Mouse (Mus musculus) urinary bladder, adult 18-20 months (tissue): Measurements from ENCODE around the gene Mid1ip1.

ENCODE experiments used
- DNase-seq, 2 experiments: peaks; one replicate each; pipeline ENCODE4 v3.0.0; 2022; ENCODE audit warnings: low spot score in 2 of 2, mixed read lengths in 2 of 2

Gene Mid1ip1

GRCm38 (mm10) chrX:10714696-10715140 is at the start of gene Mid1ip1:
Gene Mid1ip1 (plus strand): TSS chrX:10715013.
- peak; percentile 30 to 74 for DNase-seq

- no peak for DNase-seq
These were observed 20.2 kb upstream of the Mid1ip1 start for GRCm38 (mm10) chrX:10694455-10695180.

- no peak for DNase-seq
These were observed 8.1 kb upstream of the Mid1ip1 start for GRCm38 (mm10) chrX:10706728-10707127.

- DNase-seq: no peak
These were observed 775 bp upstream of the Mid1ip1 start for GRCm38 (mm10) chrX:10713839-10714637.

GRCm38 (mm10) chrX:10716917-10717763 is 2.3 kb downstream of the Mid1ip1 start:
- DNase-seq: peak; percentile 82 to 90

- peak in 1 of 2 experiments; percentile 25 for DNase-seq
These were observed 3.4 kb downstream of the Mid1ip1 start for GRCm38 (mm10) chrX:10718021-10718837.

GRCm38 (mm10) chrX:10718838-10719539 is 4.2 kb downstream of the Mid1ip1 start:
- peak; percentile 39 to 56 for DNase-seq

- DNase-seq: no peak
These were observed 5.6 kb downstream of the Mid1ip1 start for GRCm38 (mm10) chrX:10720391-10720790.

- DNase-seq: no peak
These were observed 9.8 kb downstream of the Mid1ip1 start for GRCm38 (mm10) chrX:10724571-10724970.

- no peak for DNase-seq
These were observed 14.7 kb downstream of the Mid1ip1 start for GRCm38 (mm10) chrX:10729488-10729887.

- no peak for DNase-seq
These were observed 19.6 kb downstream of the Mid1ip1 start for GRCm38 (mm10) chrX:10734453-10734852.

GRCm38 (mm10) chrX:10734874-10735273 is 20.1 kb downstream of the Mid1ip1 start:
- DNase-seq: no peak

GRCm38 (mm10) chrX:10758866-10759265 is 44.1 kb downstream of the Mid1ip1 start:
- no peak for DNase-seq

GRCm38 (mm10) chrX:10763476-10764016 is 48.7 kb downstream of the Mid1ip1 start:
- no peak for DNase-seq
